Mouse (Mus musculus) lung, postnatal 0 days (tissue): ENCODE data around the gene Hspb1.

ENCODE experiments used
- CTCF ChIP-seq: IDR thresholded peaks from 2 replicates; pipeline ENCODE4 v1.5.1; 2016; ENCODE audit warnings: antibody characterized with exemption, mild to moderate bottlenecking
- EP300 ChIP-seq: IDR thresholded peaks from 2 replicates; pipeline ENCODE4 v1.6.1; 2016; ENCODE audit warnings: antibody characterized with exemption, mild to moderate bottlenecking, control low read depth

DNA sequence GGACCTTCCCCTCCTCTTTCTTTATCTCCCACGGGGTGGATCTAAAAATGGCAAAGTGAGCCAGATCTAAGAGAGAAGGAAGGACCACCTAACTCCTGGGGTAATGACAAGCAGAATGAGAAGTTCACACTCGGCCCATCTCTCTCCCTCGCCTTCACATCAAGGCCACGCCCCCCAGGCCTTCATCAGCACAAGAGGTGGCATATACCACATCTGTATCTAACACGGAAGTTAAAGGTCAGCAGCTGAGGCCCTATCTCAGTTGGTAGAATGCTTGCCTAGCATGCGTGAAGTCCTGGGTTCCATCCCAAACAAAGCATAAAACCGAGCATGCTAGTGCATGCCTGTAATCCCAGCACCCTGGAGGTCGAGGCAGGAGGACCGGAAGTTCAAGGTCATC lies 14.0 kb upstream of the Hspb1 start:
- TF ChIP-seq EP300, result no peak
- TF ChIP-seq CTCF, result no peak
